Mouse (Mus musculus): ENCODE measurements around the gene Cdk6. TPM values are rescaled to one million over a fixed set of nuclear protein-coding genes. Genes with fewer than 3 reads are reported as not detected.

Gene Cdk6
- polyA plus RNA-seq, 1 experiment from 2014 or later, result 21.6 TPM

- Histone ChIP-seq H3K4me3 (no peak overlapping the region), H3K9me3 (replicated peaks) (no peaks in the 10 kb centered on the region), H3K27me3 (ENCODE audit: low read depth, poor library complexity, severe bottlenecking) (no peaks in the 10 kb centered on the region), H3K27ac (replicated peaks) (no peak overlapping the region), H3K36me3 (no peaks in the 10 kb centered on the region), H3K4me1 (no peaks in the 10 kb centered on the region)
- WGBS, result 83% methylated on average over 4 of the region's 4 CpGs
- DNase-seq (ENCODE audit: low spot score), result no peak
Measured at GRCm38 (mm10) chr5:3503373-3503772, 162.1 kb downstream of the Cdk6 start.

GRCm38 (mm10) chr5:3503836-3504323, 162.6 kb downstream of the Cdk6 start:
- Histone ChIP-seq H3K36me3 (no peaks in the 10 kb centered on the region), H3K9me3 (replicated peaks) (no peaks in the 10 kb centered on the region), H3K4me1 (no peaks in the 10 kb centered on the region), H3K27ac (replicated peaks) (no peak overlapping the region), H3K27me3 (ENCODE audit: low read depth, poor library complexity, severe bottlenecking) (no peaks in the 10 kb centered on the region), H3K4me3 (no peak overlapping the region)
- no peak for DNase-seq (ENCODE audit: low spot score)
- WGBS, result 93% methylated on average over 9 of the region's 9 CpGs

- Histone ChIP-seq H3K4me3 (no peak overlapping the region), H3K27me3 (ENCODE audit: low read depth, poor library complexity, severe bottlenecking) (no peaks in the 10 kb centered on the region), H3K36me3 (no peaks in the 10 kb centered on the region), H3K27ac (replicated peaks) (no peak overlapping the region), H3K4me1 (no peaks in the 10 kb centered on the region), H3K9me3 (replicated peaks) (no peaks in the 10 kb centered on the region)
- 74% methylated on average over 4 of the region's 4 CpGs for WGBS
- DNase-seq (ENCODE audit: low spot score), result no peak
Measured at GRCm38 (mm10) chr5:3504453-3504852, 163.2 kb downstream of the Cdk6 start.

GRCm38 (mm10) chr5:3505553-3505952, 164.3 kb downstream of the Cdk6 start:
- Histone ChIP-seq H3K27me3 (ENCODE audit: low read depth, poor library complexity, severe bottlenecking) (no peaks in the 10 kb centered on the region), H3K36me3 (no peaks in the 10 kb centered on the region), H3K4me1 (no peaks in the 10 kb centered on the region), H3K9me3 (replicated peaks) (no peaks in the 10 kb centered on the region), H3K27ac (replicated peaks) (no peak overlapping the region), H3K4me3 (no peak overlapping the region)
- no peak for DNase-seq (ENCODE audit: low spot score)
- 87% methylated on average over 2 of the region's 2 CpGs for WGBS

GRCm38 (mm10) chr5:3508480-3509381, 167.4 kb downstream of the Cdk6 start:
- DNase-seq (ENCODE audit: low spot score), result no peak
- no peak overlapping the region for H3K4me3 ChIP-seq
- H3K4me1 ChIP-seq, result no peaks in the 10 kb centered on the region
- H3K9me3 ChIP-seq (replicated peaks), result no peaks in the 10 kb centered on the region
- WGBS, result 86% methylated on average over 7 of the region's 7 CpGs
- H3K27ac ChIP-seq (replicated peaks), result no peak overlapping the region
- H3K36me3 ChIP-seq, result no peaks in the 10 kb centered on the region
- no peaks in the 10 kb centered on the region for H3K27me3 ChIP-seq (ENCODE audit: low read depth, poor library complexity, severe bottlenecking)

GRCm38 (mm10) chr5:3509503-3509902, 168.2 kb downstream of the Cdk6 start:
- Histone ChIP-seq H3K4me1 (no peaks in the 10 kb centered on the region), H3K36me3 (no peaks in the 10 kb centered on the region), H3K27ac (replicated peaks) (no peak overlapping the region), H3K4me3 (no peak overlapping the region), H3K9me3 (replicated peaks) (no peaks in the 10 kb centered on the region), H3K27me3 (ENCODE audit: low read depth, poor library complexity, severe bottlenecking) (no peaks in the 10 kb centered on the region)
- WGBS, result 89% methylated on average over 3 of the region's 3 CpGs
- no peak for DNase-seq (ENCODE audit: low spot score)

GRCm38 (mm10) chr5:3511097-3511795, 170.0 kb downstream of the Cdk6 start:
- no peak for DNase-seq (ENCODE audit: low spot score)
- Histone ChIP-seq H3K4me3 (no peak overlapping the region), H3K27me3 (ENCODE audit: low read depth, poor library complexity, severe bottlenecking) (no peaks in the 10 kb centered on the region), H3K4me1 (no peaks in the 10 kb centered on the region), H3K9me3 (replicated peaks) (no peaks in the 10 kb centered on the region), H3K36me3 (no peaks in the 10 kb centered on the region), H3K27ac (replicated peaks) (no peak overlapping the region)
- WGBS, result 92% methylated on average over 10 of the region's 10 CpGs

- H3K36me3 ChIP-seq, result no peaks in the 10 kb centered on the region
- H3K4me3 ChIP-seq, result no peak overlapping the region
- no peaks in the 10 kb centered on the region for H3K27me3 ChIP-seq (ENCODE audit: low read depth, poor library complexity, severe bottlenecking)
- H3K9me3 ChIP-seq (replicated peaks), result no peaks in the 10 kb centered on the region
- no peaks in the 10 kb centered on the region for H3K4me1 ChIP-seq
- WGBS, result 58% methylated on average over 4 of the region's 4 CpGs
- DNase-seq (ENCODE audit: low spot score), result no peak
- no peak overlapping the region for H3K27ac ChIP-seq (replicated peaks)
Measured at GRCm38 (mm10) chr5:3512584-3512983, 171.3 kb downstream of the Cdk6 start.

- no peaks in the 10 kb centered on the region for H3K27me3 ChIP-seq (ENCODE audit: low read depth, poor library complexity, severe bottlenecking)
- no peaks in the 10 kb centered on the region for H3K9me3 ChIP-seq (replicated peaks)
- 78% methylated on average over 8 of the region's 8 CpGs for whole genome bisulfite sequencing
- H3K27ac ChIP-seq (replicated peaks), result no peak overlapping the region
- H3K4me3 ChIP-seq, result no peak overlapping the region
- H3K36me3 ChIP-seq, result no peaks in the 10 kb centered on the region
- no peaks in the 10 kb centered on the region for H3K4me1 ChIP-seq
- DNase-seq (ENCODE audit: low spot score), result no peak
Measured at GRCm38 (mm10) chr5:3514901-3515311, 173.6 kb downstream of the Cdk6 start.

- WGBS, result 93% methylated on average over 9 of the region's 9 CpGs
- Histone ChIP-seq H3K36me3 (no peaks in the 10 kb centered on the region), H3K9me3 (replicated peaks) (no peaks in the 10 kb centered on the region), H3K27ac (replicated peaks) (no peak overlapping the region), H3K27me3 (ENCODE audit: low read depth, poor library complexity, severe bottlenecking) (no peaks in the 10 kb centered on the region), H3K4me1 (no peaks in the 10 kb centered on the region), H3K4me3 (no peak overlapping the region)
- DNase-seq (ENCODE audit: low spot score), result no peak
Measured at GRCm38 (mm10) chr5:3515477-3515876, 174.2 kb downstream of the Cdk6 start.

- Histone ChIP-seq H3K27ac (replicated peaks) (no peak overlapping the region), H3K9me3 (replicated peaks) (no peaks in the 10 kb centered on the region), H3K27me3 (ENCODE audit: low read depth, poor library complexity, severe bottlenecking) (no peaks in the 10 kb centered on the region), H3K4me3 (no peak overlapping the region), H3K36me3 (0 out of 2 replicates have a peak, but pooled peaks cover under 1% of the 10 kb centered on the region), H3K4me1 (no peaks in the 10 kb centered on the region)
- DNase-seq (ENCODE audit: low spot score), result no peak
- 82% methylated on average over 9 of the region's 9 CpGs for WGBS
Measured at GRCm38 (mm10) chr5:3516481-3517075, 175.3 kb downstream of the Cdk6 start.

- Histone ChIP-seq H3K36me3 (peaks cover 8% of the 10 kb centered on the region; the same call in 1 of the 2 replicates), H3K4me1 (no peaks in the 10 kb centered on the region), H3K4me3 (no peak overlapping the region), H3K27me3 (ENCODE audit: low read depth, poor library complexity, severe bottlenecking) (no peaks in the 10 kb centered on the region), H3K9me3 (replicated peaks) (no peaks in the 10 kb centered on the region), H3K27ac (replicated peaks) (no peak overlapping the region)
- DNase-seq (ENCODE audit: low spot score), result no peak
- 89% methylated on average over 18 of the region's 18 CpGs for WGBS
Measured at GRCm38 (mm10) chr5:3520493-3521359, 179.4 kb downstream of the Cdk6 start.

Data from midbrain, embryonic 10.5 days (tissue).